Mouse (Mus musculus) heart, adult 10 weeks (tissue): ENCODE data around the gene Pdcd2l. TPM values are rescaled to one million over a fixed set of nuclear protein-coding genes. Genes with fewer than 3 reads are reported as not detected.

ENCODE experiments used
- polyA plus RNA-seq: library from polyadenylated mRNA; stranded (reverse); fragments of 350-450 nt; fragmentation: Illumina TruSeq; extraction: RNeasy Lipid Tissue Mini Kit (QIAGEN cat#74804); gene quantifications from one replicate; pipeline ENCODE4 v1.2.3, GENCODE M21; 2014; ENCODE audit warnings: low read depth, low replicate concordance

The Pdcd2l gene
- 20.8 TPM for polyA plus RNA-seq

GRCm38 (mm10) chr7:34196132-34197128 is at the start of gene Pdcd2l:
Pdcd2l (minus strand) TSS chr7:34196661.

GRCm38 (mm10) chr7:34230116-34230515 is 33.7 kb upstream of the Pdcd2l start, which contains the start of gene Gpi1:
Gpi1 (minus strand) TSS chr7:34230336.

GRCm38 (mm10) chr7:34169454-34169853 is 27.0 kb downstream of the Pdcd2l start, which contains the start of gene Uba2:
Uba2 (minus strand) TSS chr7:34169599.

Other genes with a start within 250 kb of the Pdcd2l start
- not detected for gene Scgb2b27, start 182.7 kb downstream of the Pdcd2l start, polyA plus RNA-seq
- not detected for gene Scgb1b27, start 175.2 kb downstream of the Pdcd2l start, polyA plus RNA-seq
- not detected for gene Scgb1b30, start 101.2 kb downstream of the Pdcd2l start, polyA plus RNA-seq
- 13.0 TPM for gene Wtip, start 63.4 kb downstream of the Pdcd2l start, polyA plus RNA-seq
- 42.7 TPM for gene Uba2, start 27.1 kb downstream of the Pdcd2l start, polyA plus RNA-seq
- gene Gpi1, start 33.7 kb upstream of the Pdcd2l start, polyA plus RNA-seq: 554 TPM
- not detected for gene Gm6096, start 54.4 kb upstream of the Pdcd2l start, polyA plus RNA-seq
- gene 4931406P16Rik, start 116.9 kb upstream of the Pdcd2l start, polyA plus RNA-seq: 26.9 TPM
- 71.0 TPM for gene Lsm14a, start 196.7 kb upstream of the Pdcd2l start, polyA plus RNA-seq